Mouse (Mus musculus) liver, embryonic 13.5 days (tissue): Measurements from ENCODE around the gene Kmt5c. TPM values are rescaled to one million over a fixed set of nuclear protein-coding genes. Genes with fewer than 3 reads are reported as not detected.

ENCODE experiments used
- ATAC-seq: fragments of 200-750 bp; cut with Nextera tagmentation; 2 replicates; pipeline ENCODE4 v1.8.0; 2017; ENCODE audit warnings: low read depth, mild to moderate bottlenecking, moderate number of reproducible peaks, moderate library complexity
- DNase-seq: peaks from one replicate; pipeline ENCODE4 v3.0.0; 2022
- H3K27ac ChIP-seq: fragments of 300-500 bp; sonication (generic); 2 replicates; pipeline ENCODE4 v1.5.1; 2015; ENCODE audit warnings: moderate library complexity, mild to moderate bottlenecking, inconsistent platforms
- H3K27me3 ChIP-seq: fragments of 300-500 bp; sonication (generic); 2 replicates; pipeline ENCODE4 v1.6.1; 2015; ENCODE audit warnings: mild to moderate bottlenecking, inconsistent platforms
- H3K36me3 ChIP-seq: fragments of 300-500 bp; sonication (generic); 2 replicates; pipeline ENCODE4 v1.6.1; 2015; ENCODE audit warnings: mild to moderate bottlenecking, inconsistent platforms
- H3K4me1 ChIP-seq: fragments of 300-500 bp; sonication (generic); replicated peaks from 2 replicates; pipeline ENCODE4 v1.6.1; 2015; ENCODE audit warnings: inconsistent platforms
- H3K4me2 ChIP-seq: fragments of 300-500 bp; sonication (generic); 2 replicates; pipeline ENCODE4 v1.6.1; 2015; ENCODE audit warnings: inconsistent platforms, mild to moderate bottlenecking, moderate library complexity
- H3K4me3 ChIP-seq: fragments of 300-500 bp; sonication (generic); replicated peaks from 2 replicates; pipeline ENCODE4 v1.5.1; 2015; ENCODE audit warnings: mild to moderate bottlenecking, inconsistent platforms
- H3K9ac ChIP-seq: fragments of 300-500 bp; sonication (generic); 2 replicates; pipeline ENCODE4 v1.6.1; 2015; ENCODE audit warnings: mild to moderate bottlenecking, inconsistent platforms
- H3K9me3 ChIP-seq: fragments of 300-500 bp; sonication (generic); replicated peaks from 2 replicates; pipeline ENCODE4 v1.6.1; 2016; ENCODE audit warnings: inconsistent platforms
- WGBS: fragments of 180-500 bp; shearing (Covaris S2); methylation state at CpG from one replicate; pipeline ENCODE4 v1.1.7; 2015; ENCODE audit not compliant: insufficient replicate concordance; 5-methylcytosine and 5-hydroxymethylcytosine counted together
- polyA plus RNA-seq: library from polyadenylated mRNA; unstranded; fragments of >200 nt; fragmentation: Nextera tagmentation; extraction: Ambion mirVana; gene quantifications from 2 replicates; pipeline ENCODE4 v1.2.1, GENCODE M21; 2015

Kmt5c gene
- polyA plus RNA-seq: 61.6 and 63.9 TPM in 2 replicates

DNA sequence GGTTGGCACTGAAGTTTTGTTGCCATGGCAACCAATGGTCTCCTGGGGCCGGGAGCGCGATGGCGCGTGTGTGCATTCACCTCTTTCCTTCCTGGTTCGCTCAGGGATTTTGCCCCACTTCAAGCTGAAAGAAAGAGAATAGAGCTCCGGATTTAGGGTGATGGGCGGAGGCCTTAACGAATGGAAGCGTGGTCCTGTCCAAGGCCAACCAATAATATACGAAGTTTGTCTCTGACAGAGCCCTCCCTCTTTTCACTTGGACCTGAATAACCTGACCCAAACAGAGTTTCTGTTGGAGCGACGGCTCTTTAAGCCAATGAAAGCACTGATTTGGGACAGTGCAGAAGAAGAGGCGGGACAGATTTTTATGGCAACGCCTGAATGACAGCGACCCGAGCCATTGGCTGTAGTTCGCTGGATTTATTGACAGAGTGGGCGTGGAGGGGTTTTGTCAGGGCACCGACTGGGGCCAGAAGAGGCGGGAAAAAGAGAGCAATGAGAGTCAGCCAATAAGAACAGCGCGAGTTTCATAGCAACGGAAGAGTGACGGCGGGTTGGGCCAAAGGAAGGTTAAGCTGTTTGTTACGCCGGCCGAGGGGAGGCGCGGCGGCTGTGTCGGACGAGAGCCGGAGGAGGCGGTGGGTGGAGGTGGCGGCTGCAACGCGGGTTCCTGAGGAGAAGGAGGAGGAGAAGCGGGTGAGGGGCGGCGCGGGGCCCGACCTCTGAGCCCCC lies at the start of gene Kmt5c:
Gene Kmt5c, plus strand, starts transcription at position 572 of the 732 bp plus-strand sequence.
- ATAC-seq (peak; percentile 86), DNase-seq (peak; percentile 96)
- H3K9ac ChIP-seq: peak within 1 kb of the TSS; percentile 95
- peak within 1 kb of the TSS; percentile 89 for H3K4me3 ChIP-seq
- H3K36me3 ChIP-seq: peaks cover 25% of the 10 kb centered on the region
- peaks cover 57% of the 10 kb centered on the region for H3K4me1 ChIP-seq
- H3K27ac ChIP-seq: peak within 1 kb of the TSS; percentile 99
- no peaks in the 10 kb centered on the region for H3K27me3 ChIP-seq
- WGBS: under 1% methylated on average over 41 of the region's 44 CpGs
- peak within 1 kb of the TSS; percentile 96 for H3K4me2 ChIP-seq
- no peaks in the 10 kb centered on the region for H3K9me3 ChIP-seq

DNA sequence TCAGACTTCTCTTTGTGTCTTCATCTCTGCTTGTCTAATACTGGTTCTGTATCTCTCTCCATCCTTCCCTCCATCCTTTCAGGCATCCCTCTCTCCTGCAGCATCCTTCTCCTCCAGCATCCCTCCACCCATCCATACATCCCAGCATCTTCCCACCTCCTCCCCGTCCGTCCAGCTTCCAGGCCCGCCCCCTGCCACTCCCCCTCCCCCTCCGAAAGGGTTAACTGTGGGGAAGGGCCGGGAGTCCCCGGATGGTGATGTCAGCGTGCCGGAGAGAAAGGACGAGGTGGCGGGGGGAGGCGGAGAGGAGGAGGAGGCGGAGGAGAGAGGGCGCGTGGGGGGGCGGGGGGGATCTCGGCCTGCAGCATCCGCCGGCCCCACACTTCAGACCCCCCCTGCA lies 49.5 kb upstream of the Kmt5c start, which contains the start of gene Brsk1:
Gene Brsk1, plus strand, starts transcription at position 218 of the 400 bp plus-strand sequence.
- Histone ChIP-seq H3K27ac (no peak within 1 kb of the TSS), H3K9me3 (no peaks in the 10 kb centered on the region), H3K9ac (peak within 1 kb of the TSS; percentile 62), H3K4me1 (peaks cover 9% of the 10 kb centered on the region), H3K36me3 (no peaks in the 10 kb centered on the region), H3K4me2 (peak within 1 kb of the TSS; percentile 66), H3K27me3 (peaks cover 30% of the 10 kb centered on the region), H3K4me3 (peak within 1 kb of the TSS; percentile 56)
- no peak for DNase-seq
- no peak for ATAC-seq
- 7% methylated on average over 5 of the region's 18 CpGs for WGBS

DNA sequence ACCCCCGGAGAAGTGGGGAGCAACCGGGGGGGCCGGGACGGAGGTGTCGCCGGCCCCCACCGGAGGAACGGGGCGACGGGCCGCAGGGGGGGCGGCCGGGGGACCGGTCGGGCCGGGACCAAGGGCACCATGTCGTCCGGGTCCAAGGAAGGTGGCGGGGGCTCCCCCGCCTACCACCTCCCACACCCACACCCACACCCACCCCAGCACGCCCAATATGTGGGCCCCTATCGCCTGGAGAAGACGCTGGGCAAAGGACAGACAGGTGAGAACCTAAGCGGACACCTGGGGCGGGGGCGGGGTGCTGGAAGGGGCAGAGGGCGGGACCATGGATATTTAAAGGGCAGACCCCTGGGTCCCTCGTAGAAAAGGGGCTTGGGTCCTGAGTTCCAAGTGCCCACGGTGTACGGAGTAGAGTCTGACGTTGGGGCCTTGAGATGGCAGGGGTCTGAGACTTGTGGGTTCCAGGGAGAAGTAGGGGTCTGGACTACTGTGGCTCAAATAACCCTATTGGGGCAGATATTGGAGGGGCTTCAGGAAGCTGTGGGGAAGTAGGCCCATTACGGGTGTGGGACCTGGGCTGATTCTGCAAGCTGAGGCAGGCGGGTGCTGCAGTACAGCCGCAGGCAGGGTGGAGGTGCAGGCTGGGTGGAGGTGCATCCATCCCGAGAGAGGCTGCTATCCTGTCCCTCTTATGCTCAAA lies 48.8 kb upstream of the Kmt5c start:
- Histone ChIP-seq H3K27ac (no peak overlapping the region), H3K27me3 (peaks cover 30% of the 10 kb centered on the region), H3K4me3 (peak overlapping the region; percentile 56), H3K36me3 (no peaks in the 10 kb centered on the region), H3K4me2 (peak overlapping the region; percentile 66), H3K9ac (peak overlapping the region; percentile 62), H3K4me1 (peaks cover 5% of the 10 kb centered on the region), H3K9me3 (no peaks in the 10 kb centered on the region)
- peak; percentile 18; the same call in 1 of the 2 replicates for ATAC-seq
- 24% methylated on average over 23 of the region's 35 CpGs for WGBS
- DNase-seq: no peak

DNA sequence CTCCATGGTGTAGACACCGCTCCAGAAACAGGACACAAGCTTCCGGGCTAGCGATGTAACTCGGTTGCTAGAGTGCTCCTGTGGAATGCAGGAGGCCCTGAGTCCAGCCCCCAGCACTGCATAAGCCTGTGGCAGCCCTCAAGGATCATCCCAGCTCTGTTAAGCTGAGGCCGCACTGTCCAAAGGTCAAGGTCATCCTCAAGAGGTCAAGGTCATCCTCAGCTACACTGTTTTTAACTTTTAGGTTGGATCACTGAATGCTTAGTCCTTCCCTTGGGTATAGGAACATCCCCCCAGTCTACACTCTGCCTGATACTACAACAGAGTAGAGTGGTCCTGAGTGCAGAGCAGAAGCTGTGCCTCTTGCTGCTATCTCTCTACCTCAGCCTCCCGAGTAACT lies 46.9 kb upstream of the Kmt5c start:
- Histone ChIP-seq H3K27me3 (peaks cover 30% of the 10 kb centered on the region), H3K4me3 (no peak overlapping the region), H3K9ac (no peak overlapping the region), H3K27ac (no peak overlapping the region), H3K4me1 (peaks cover 5% of the 10 kb centered on the region), H3K4me2 (no peak overlapping the region), H3K9me3 (no peaks in the 10 kb centered on the region), H3K36me3 (no peaks in the 10 kb centered on the region)
- DNase-seq (no peak), ATAC-seq (no peak)
- 69% methylated on average over 6 of the region's 6 CpGs for WGBS

DNA sequence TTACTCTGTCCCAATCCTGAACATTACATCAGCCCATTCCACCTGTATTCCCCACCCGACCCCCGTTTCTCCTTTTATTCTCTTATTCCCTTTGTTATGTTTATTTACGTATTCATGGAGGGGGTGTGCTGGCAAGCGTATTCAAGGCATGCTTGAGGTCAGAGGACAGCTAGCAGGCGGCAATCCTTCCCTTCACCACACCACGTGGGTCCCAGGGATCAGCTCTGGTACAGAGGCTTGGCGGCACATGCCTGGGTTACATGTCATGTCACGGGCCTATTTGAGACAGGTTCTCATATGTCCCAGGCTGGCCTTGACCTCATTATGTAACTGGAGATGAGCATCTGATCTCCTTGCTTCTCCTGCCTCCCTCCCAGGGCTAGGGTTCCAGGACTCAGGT lies 37.6 kb upstream of the Kmt5c start:
- Histone ChIP-seq H3K4me1 (peaks cover 8% of the 10 kb centered on the region), H3K27me3 (peaks cover 13% of the 10 kb centered on the region), H3K9ac (no peak overlapping the region), H3K36me3 (no peaks in the 10 kb centered on the region), H3K4me3 (no peak overlapping the region), H3K9me3 (no peaks in the 10 kb centered on the region), H3K27ac (no peak overlapping the region), H3K4me2 (no peak overlapping the region)
- DNase-seq (no peak), ATAC-seq (no peak)
- 67% methylated on average over 8 of the region's 8 CpGs for WGBS

DNA sequence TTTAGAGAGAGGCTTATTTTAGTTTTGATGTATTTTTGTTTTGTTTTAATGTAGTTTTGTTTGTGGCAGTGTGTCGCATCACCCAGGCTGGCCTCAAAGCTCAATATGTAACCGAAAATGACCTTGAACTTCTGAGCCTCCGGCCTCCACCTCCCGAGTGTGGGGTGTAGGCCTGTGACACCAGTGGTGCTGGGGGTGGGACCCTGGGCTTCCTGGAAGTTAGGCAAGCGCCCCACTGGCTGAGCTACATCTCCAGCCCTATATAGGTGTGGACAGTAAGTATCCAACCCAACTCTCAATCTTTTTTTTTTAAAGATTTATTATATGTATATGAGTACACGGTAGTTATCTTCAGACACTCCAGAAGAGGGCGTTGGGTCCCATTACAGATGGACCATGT lies 36.7 kb upstream of the Kmt5c start:
- DNase-seq (no peak), ATAC-seq (no peak)
- no peaks in the 10 kb centered on the region for H3K9me3 ChIP-seq
- no peak overlapping the region for H3K4me2 ChIP-seq
- H3K27me3 ChIP-seq: peaks cover 21% of the 10 kb centered on the region
- no peak overlapping the region for H3K4me3 ChIP-seq
- H3K36me3 ChIP-seq: no peaks in the 10 kb centered on the region
- no peak overlapping the region for H3K27ac ChIP-seq
- no peak overlapping the region for H3K9ac ChIP-seq
- peaks cover 8% of the 10 kb centered on the region for H3K4me1 ChIP-seq
- 75% methylated on average over 7 of the region's 7 CpGs for WGBS

DNA sequence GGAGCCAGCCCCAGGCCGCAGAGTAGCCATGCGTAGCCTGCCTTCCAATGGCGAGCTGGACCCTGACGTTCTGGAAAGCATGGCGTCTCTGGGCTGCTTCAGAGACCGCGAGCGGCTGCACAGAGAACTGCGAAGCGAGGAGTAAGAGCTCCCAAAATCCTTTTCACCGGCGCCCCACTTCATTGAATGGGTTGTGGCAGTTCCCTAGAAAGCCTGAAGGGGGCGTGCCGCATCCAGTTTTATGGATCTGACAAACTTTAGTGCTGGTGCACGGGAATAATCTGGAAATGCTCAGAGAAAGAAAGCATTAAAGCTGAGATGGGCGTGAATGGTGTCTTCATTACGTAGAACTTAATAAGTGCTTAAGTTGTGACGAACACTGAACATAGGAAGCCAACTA lies 34.8 kb upstream of the Kmt5c start:
- Histone ChIP-seq H3K4me3 (no peak overlapping the region), H3K9me3 (no peaks in the 10 kb centered on the region), H3K36me3 (no peaks in the 10 kb centered on the region), H3K4me1 (peaks cover 8% of the 10 kb centered on the region), H3K27me3 (peaks cover 25% of the 10 kb centered on the region), H3K27ac (no peak overlapping the region), H3K4me2 (peak overlapping the region; percentile 38), H3K9ac (peak overlapping the region; percentile 41; the same call in 1 of the 2 replicates)
- DNase-seq (peak; percentile 34), ATAC-seq (0 out of 2 replicates have a peak, but pooled peaks have one; percentile 21)
- WGBS: 29% methylated on average over 18 of the region's 18 CpGs

DNA sequence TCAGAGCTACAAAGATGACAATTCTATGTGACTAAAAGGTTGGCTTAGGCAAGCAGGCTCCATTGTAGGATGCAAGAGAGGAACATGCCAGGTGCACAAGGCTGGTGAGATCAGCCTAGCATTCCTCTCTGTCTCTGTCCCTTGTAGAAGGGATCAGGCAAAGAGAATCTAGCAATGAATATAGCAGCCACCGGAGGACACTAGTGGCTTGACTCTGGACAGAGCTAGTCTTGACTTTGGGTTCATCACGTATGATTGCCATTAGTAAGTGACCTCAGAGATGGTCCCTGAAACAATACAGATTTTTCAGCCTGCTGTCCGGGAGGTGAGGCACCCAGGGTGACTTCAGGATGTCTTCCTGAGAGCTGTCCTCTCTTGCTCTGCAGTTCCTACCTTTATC lies 27.3 kb upstream of the Kmt5c start:
- no peak overlapping the region for H3K4me2 ChIP-seq
- DNase-seq: no peak
- H3K27me3 ChIP-seq: peaks cover 10% of the 10 kb centered on the region; the same call in 1 of the 2 replicates
- 61% methylated on average over 3 of the region's 3 CpGs for WGBS
- H3K36me3 ChIP-seq: no peaks in the 10 kb centered on the region; the same call in 1 of the 2 replicates
- no peak overlapping the region for H3K4me3 ChIP-seq
- H3K27ac ChIP-seq: no peak overlapping the region
- H3K9ac ChIP-seq: no peak overlapping the region
- ATAC-seq: no peak
- H3K9me3 ChIP-seq: no peaks in the 10 kb centered on the region
- H3K4me1 ChIP-seq: no peaks in the 10 kb centered on the region

DNA sequence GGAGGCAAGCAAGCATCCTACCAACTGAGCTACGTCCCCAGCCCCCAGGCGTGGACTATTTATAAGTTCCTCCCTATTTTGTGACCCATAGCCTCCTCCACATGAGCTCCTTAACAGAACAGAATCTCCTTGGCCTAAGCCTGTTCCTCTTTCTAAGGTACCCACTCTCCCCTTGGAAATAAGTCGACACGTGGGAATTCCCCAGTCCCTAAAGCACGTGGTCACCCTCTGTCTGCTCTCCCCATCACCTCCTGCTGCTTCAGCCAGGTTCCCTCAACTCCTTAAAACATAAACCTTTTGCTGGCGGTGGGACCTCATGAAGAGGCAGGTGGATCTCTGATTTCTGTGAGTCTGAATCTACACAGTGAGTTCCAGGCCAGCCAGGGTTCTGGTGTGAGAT lies 23.0 kb upstream of the Kmt5c start:
- H3K4me3 ChIP-seq: no peak overlapping the region
- ATAC-seq (no peak), DNase-seq (no peak)
- H3K4me2 ChIP-seq: no peak overlapping the region
- no peaks in the 10 kb centered on the region for H3K9me3 ChIP-seq
- H3K9ac ChIP-seq: no peak overlapping the region
- no peaks in the 10 kb centered on the region; the same call in 1 of the 2 replicates for H3K36me3 ChIP-seq
- no peaks in the 10 kb centered on the region for H3K27me3 ChIP-seq
- no peak overlapping the region for H3K27ac ChIP-seq
- WGBS: 55% methylated on average over 6 of the region's 6 CpGs
- no peaks in the 10 kb centered on the region for H3K4me1 ChIP-seq

DNA sequence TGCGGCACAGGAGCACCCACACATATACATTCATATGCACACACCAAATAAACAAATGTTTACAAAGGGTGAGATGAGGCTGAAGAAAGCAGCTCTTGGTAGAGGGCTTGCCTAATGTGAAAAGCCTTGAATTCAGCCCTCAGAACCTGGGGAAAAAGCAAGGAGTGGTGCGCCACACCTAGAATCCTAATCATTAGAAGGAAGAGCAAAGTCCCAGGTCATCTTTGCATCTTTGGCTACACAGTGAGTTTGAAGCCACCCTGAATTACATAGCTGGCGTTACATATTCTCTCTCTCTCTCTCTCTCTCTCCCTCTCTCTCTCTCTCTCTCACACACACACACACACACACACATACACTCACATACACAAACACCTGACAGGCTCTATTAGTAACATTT lies 20.6 kb upstream of the Kmt5c start:
- H3K27me3 ChIP-seq: no peaks in the 10 kb centered on the region
- no peak overlapping the region for H3K4me3 ChIP-seq
- no peaks in the 10 kb centered on the region for H3K9me3 ChIP-seq
- DNase-seq (no peak), ATAC-seq (no peak)
- H3K36me3 ChIP-seq: no peaks in the 10 kb centered on the region; the same call in 1 of the 2 replicates
- H3K9ac ChIP-seq: no peak overlapping the region
- no peaks in the 10 kb centered on the region for H3K4me1 ChIP-seq
- 80% methylated on average over 3 of the region's 3 CpGs for WGBS
- H3K27ac ChIP-seq: no peak overlapping the region
- no peak overlapping the region for H3K4me2 ChIP-seq

DNA sequence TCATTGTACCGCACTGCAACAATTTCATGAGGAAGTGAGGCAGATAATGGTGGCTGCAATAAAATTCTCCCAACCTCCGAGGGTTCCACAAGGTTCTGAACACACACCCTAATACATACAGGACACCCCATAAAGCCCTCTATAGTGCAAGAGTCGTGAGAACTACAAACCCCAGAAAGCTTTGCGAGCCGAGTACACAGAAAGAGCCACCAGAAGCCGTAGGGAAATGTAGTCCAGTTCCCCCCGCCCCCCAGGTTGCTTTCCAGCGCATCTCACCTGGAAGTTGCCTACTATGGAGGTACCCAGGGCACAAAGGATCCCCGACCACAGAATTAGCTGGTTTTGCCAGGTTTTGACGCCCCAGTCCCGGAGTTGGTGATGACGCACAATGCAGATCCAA lies 16.4 kb upstream of the Kmt5c start:
- 26% methylated on average over 12 of the region's 12 CpGs for WGBS
- Histone ChIP-seq H3K4me2 (peak overlapping the region; percentile 41), H3K27ac (no peak overlapping the region)

More for the DNA sequence above, 16.4 kb upstream of the Kmt5c start:
- no peaks in the 10 kb centered on the region for H3K27me3 ChIP-seq
- H3K36me3 ChIP-seq: no peaks in the 10 kb centered on the region
- ATAC-seq: 0 out of 2 replicates have a peak, but pooled peaks have one; percentile 32
- H3K4me3 ChIP-seq: peak overlapping the region; percentile 16
- H3K9me3 ChIP-seq: no peaks in the 10 kb centered on the region
- H3K4me1 ChIP-seq: peaks cover 11% of the 10 kb centered on the region
- H3K9ac ChIP-seq: no peak overlapping the region
- DNase-seq: no peak
